Mouse (Mus musculus) MEL (cell line): ENCODE data around the gene H2-T22. TPM values are rescaled to one million over a fixed set of nuclear protein-coding genes. Genes with fewer than 3 reads are reported as not detected.
"Not testable (repeated sequence)": the region's sequence is repeated elsewhere in the genome, so short reads cannot be mapped to it uniquely, and the experiment has no call there.

Source experiments
- DNase-seq: peaks from one replicate; pipeline ENCODE4 v3.0.0; 2011; ENCODE audit warnings: low read depth, low spot score
- H3K27ac ChIP-seq: 2 replicates; pipeline ENCODE4 v1.5.1; 2012; ENCODE audit warnings: low read depth, mild to moderate bottlenecking, control low read depth, low read length, moderate library complexity; ENCODE audit not compliant: control insufficient read depth
- H3K27me3 ChIP-seq, 2 experiments: fragments of 150-350 bp in 1 of 2; sonication (generic) in 1 of 2; 2 replicates each; pipeline ENCODE4 v1.6.1; 2012; ENCODE audit warnings: low read length in 2 of 2, mild to moderate bottlenecking in 2 of 2, improper control_type of control experiment in 1 of 2, moderate library complexity in 1 of 2; ENCODE audit not compliant: insufficient read depth in 2 of 2, control insufficient read depth in 1 of 2
- H3K36me3 ChIP-seq, 2 experiments: 2 replicates each; pipeline ENCODE4 v1.6.1; 2012 to 2014; ENCODE audit warnings: low read length in 2 of 2, improper control_type of control experiment in 1 of 2, inconsistent platforms in 1 of 2, mild to moderate bottlenecking in 1 of 2; ENCODE audit not compliant: insufficient read depth in 2 of 2, control insufficient read depth in 1 of 2
- H3K4me1 ChIP-seq, 2 experiments: fragments of 150-350 bp in 1 of 2; sonication (generic) in 1 of 2; 2 replicates each; pipeline ENCODE4 v1.6.1; 2012; ENCODE audit warnings: low read length in 2 of 2, improper control_type of control experiment in 1 of 2, mild to moderate bottlenecking in 1 of 2; ENCODE audit not compliant: insufficient read depth in 2 of 2, control insufficient read depth in 1 of 2
- H3K4me3 ChIP-seq, 2 experiments: fragments of 150-350 bp in 1 of 2; sonication (generic) in 1 of 2; 2 replicates each; pipeline ENCODE4 v1.5.1; 2012; ENCODE audit warnings: low read depth in 2 of 2, low read length in 2 of 2, mild to moderate bottlenecking in 2 of 2, moderate library complexity in 2 of 2, control low read depth in 1 of 2, improper control_type of control experiment in 1 of 2; ENCODE audit not compliant: control insufficient read depth in 1 of 2, insufficient read depth in 1 of 2
- H3K79me2 ChIP-seq: 2 replicates; pipeline ENCODE4 v1.6.1; 2012; ENCODE audit warnings: mild to moderate bottlenecking, low read length, moderate library complexity; ENCODE audit not compliant: control insufficient read depth, poor library complexity, insufficient read depth
- H3K9ac ChIP-seq: 2 replicates; pipeline ENCODE4 v1.6.1; 2012; ENCODE audit warnings: low read depth, mild to moderate bottlenecking, control low read depth, low read length, moderate library complexity; ENCODE audit not compliant: control insufficient read depth, poor library complexity, severe bottlenecking
- H3K9me3 ChIP-seq: fragments of 150-350 bp; sonication (generic); replicated peaks from 2 replicates; pipeline ENCODE4 v1.6.1; 2012; ENCODE audit warnings: mild to moderate bottlenecking, low read length, improper control_type of control experiment, moderate library complexity; ENCODE audit not compliant: insufficient read depth
- CHD2 ChIP-seq: IDR thresholded peaks from 2 replicates; pipeline ENCODE4 v1.6.1; 2011; ENCODE audit warnings: low read length, improper control_type of control experiment
- CTCF ChIP-seq, 3 experiments: IDR thresholded peaks in 2 of 3; conservative IDR thresholded peaks in 1 of 3; 2 replicates each; pipeline ENCODE4 v1.5.1; 2011 to 2012; ENCODE audit warnings: low read length in 3 of 3, low read depth in 2 of 3, mild to moderate bottlenecking in 2 of 3, improper control_type of control experiment in 1 of 3, inconsistent platforms in 1 of 3, mixed read lengths in 1 of 3, moderate library complexity in 1 of 3; ENCODE audit not compliant: control insufficient read depth in 1 of 3, insufficient read depth in 1 of 3, poor library complexity in 1 of 3, severe bottlenecking in 1 of 3
- ELF1 ChIP-seq: IDR thresholded peaks from 2 replicates; pipeline ENCODE4 v1.6.1; 2014; ENCODE audit warnings: low read depth, mild to moderate bottlenecking, inconsistent platforms, low read length, improper control_type of control experiment, moderate library complexity
- ETS1 ChIP-seq: IDR thresholded peaks from 2 replicates; pipeline ENCODE4 v1.6.1; 2012; ENCODE audit warnings: low read depth, mild to moderate bottlenecking, inconsistent platforms, low read length, improper control_type of control experiment, moderate library complexity
- HCFC1 ChIP-seq: IDR thresholded peaks from 2 replicates; pipeline ENCODE4 v1.6.1; 2012; ENCODE audit warnings: low read depth, mild to moderate bottlenecking, inconsistent platforms, low read length, improper control_type of control experiment, moderate library complexity
- MAX ChIP-seq: IDR thresholded peaks from 2 replicates; pipeline ENCODE4 v1.6.1; 2011; ENCODE audit warnings: low read length, improper control_type of control experiment
- MAZ ChIP-seq: IDR thresholded peaks from 2 replicates; pipeline ENCODE4 v1.6.1; 2012; ENCODE audit warnings: low read depth, mild to moderate bottlenecking, inconsistent platforms, low read length, improper control_type of control experiment
- MXI1 ChIP-seq: IDR thresholded peaks from 2 replicates; pipeline ENCODE4 v1.6.1; 2011; ENCODE audit warnings: mild to moderate bottlenecking, low read depth, low read length, improper control_type of control experiment
- NELFE ChIP-seq: IDR thresholded peaks from 2 replicates; pipeline ENCODE4 v1.6.1; 2011; ENCODE audit warnings: low read depth, low read length, improper control_type of control experiment
- POLR2A ChIP-seq, 2 experiments: IDR thresholded peaks; 2 replicates each; pipeline ENCODE4 v1.6.1; 2011 to 2012; ENCODE audit warnings: low read length in 2 of 2, mild to moderate bottlenecking in 2 of 2, control low read depth in 1 of 2, improper control_type of control experiment in 1 of 2, low read depth in 1 of 2, moderate library complexity in 1 of 2; ENCODE audit not compliant: control insufficient read depth in 1 of 2, insufficient read depth in 1 of 2, poor library complexity in 1 of 2
- POLR2AphosphoS2 ChIP-seq: IDR thresholded peaks from 2 replicates; pipeline ENCODE4 v1.6.1; 2011; ENCODE audit warnings: low read length, improper control_type of control experiment
- RAD21 ChIP-seq: IDR thresholded peaks from 2 replicates; pipeline ENCODE4 v1.6.1; 2011; ENCODE audit warnings: mild to moderate bottlenecking, low read depth, low read length, improper control_type of control experiment
- SIN3A ChIP-seq: IDR thresholded peaks from 2 replicates; pipeline ENCODE4 v1.6.1; 2012; ENCODE audit warnings: low read length, improper control_type of control experiment, inconsistent platforms
- SMC3 ChIP-seq: IDR thresholded peaks from 2 replicates; pipeline ENCODE4 v1.6.1; 2011; ENCODE audit warnings: low read depth, low read length, improper control_type of control experiment
- TBP ChIP-seq: IDR thresholded peaks from 2 replicates; pipeline ENCODE4 v1.8.0; 2011; ENCODE audit warnings: low read depth, low read length, improper control_type of control experiment
- ZC3H11A ChIP-seq: IDR thresholded peaks from 2 replicates; pipeline ENCODE4 v1.6.1; 2012; ENCODE audit warnings: low read depth, mild to moderate bottlenecking, inconsistent platforms, low read length, improper control_type of control experiment
- polyA plus RNA-seq, 2 experiments: library from polyadenylated mRNA; stranded (reverse) in 1 of 2; unstranded in 1 of 2; fragments of >175 nt in 1 of 2; fragments of >200 nt in 1 of 2; gene quantifications; 2 replicates each; pipeline versions ENCODE4 v1.2.1 to v1.2.4; 2012; ENCODE audit warnings: low replicate concordance in 2 of 2, low read depth in 1 of 2; ENCODE audit not compliant: insufficient read length in 2 of 2, insufficient read depth in 1 of 2, missing spikeins in 1 of 2
- total RNA-seq: library from RNA; depleted of rRNA; stranded (reverse); fragments of 300-350 nt; gene quantifications from 2 replicates; pipeline ENCODE4 v1.2.3, GENCODE M21; 2012

The H2-T22 gene
- total and polyA plus RNA-seq, 3 experiments: 22.5 to 45.5 TPM; not detected in 1

DNA sequence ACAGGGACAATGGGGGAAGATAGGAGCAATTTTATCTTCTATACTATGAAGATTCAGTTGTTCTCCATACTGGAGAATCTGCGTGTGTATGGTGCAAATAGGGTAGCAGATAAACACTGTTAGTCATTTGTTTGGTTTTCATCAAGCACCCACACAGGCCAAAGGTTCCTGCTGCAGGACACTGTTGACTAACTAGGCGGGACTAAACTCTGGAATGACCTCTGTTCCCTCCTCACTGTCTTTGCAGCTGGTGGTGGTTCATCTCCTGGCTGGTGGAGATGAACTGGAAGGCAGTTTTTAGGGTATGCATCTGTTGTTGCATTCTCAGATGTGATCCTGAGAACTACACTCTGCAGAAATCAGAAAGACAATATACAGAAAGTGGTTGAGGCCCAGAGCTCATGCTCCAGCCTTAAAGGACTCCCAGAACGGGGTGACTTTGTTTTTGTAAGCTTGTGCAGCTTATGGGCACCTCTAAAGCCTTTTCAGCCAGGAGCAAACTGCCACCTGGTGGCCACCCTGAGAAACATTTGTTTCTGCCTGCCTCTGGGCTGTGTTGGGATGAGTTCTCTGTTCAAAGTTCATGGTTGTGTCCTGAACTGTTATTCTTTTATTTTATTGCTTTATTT lies 7.4 kb downstream of the H2-T22 start:
- DNase-seq: peak; percentile 81
- Histone ChIP-seq H3K79me2 (peaks cover 10% of the 10 kb centered on the region), H3K4me1 (peaks cover 2 to 11% of the 10 kb centered on the region in 2 experiments; a peak in 3 of 4 replicates)
- H3K9me3 ChIP-seq, H3K27me3 ChIP-seq, H3K4me3 ChIP-seq, H3K36me3 ChIP-seq, H3K9ac ChIP-seq, H3K27ac ChIP-seq: not testable (repeated sequence)
- TF ChIP-seq CTCF (IDR thresholded peaks at IDR 0.05 in 2 of 3, conservative IDR thresholded peaks at IDR 0.05 in 1 of 3; ENCODE audit: control insufficient read depth in 1 of 3, insufficient read depth in 1 of 3, low read depth in 2 of 3, low read length in 3 of 3, poor library complexity in 1 of 3, severe bottlenecking in 1 of 3) (peak; percentile 52 to 55 (median 52)), MXI1 (0 out of 2 replicates have a peak, but pooled peaks have one; percentile 32), ZC3H11A (peak; percentile 47; the same call in 1 of the 2 replicates), SIN3A (peak; percentile 56; the same call in 1 of the 2 replicates), SMC3 (peak; percentile 71), HCFC1 (0 out of 2 replicates have a peak, but pooled peaks have one; percentile 16), RAD21 (peak; percentile 58)
- TF ChIP-seq, all 39 proteins: peak for 7; not testable (repeated sequence) for 32

DNA sequence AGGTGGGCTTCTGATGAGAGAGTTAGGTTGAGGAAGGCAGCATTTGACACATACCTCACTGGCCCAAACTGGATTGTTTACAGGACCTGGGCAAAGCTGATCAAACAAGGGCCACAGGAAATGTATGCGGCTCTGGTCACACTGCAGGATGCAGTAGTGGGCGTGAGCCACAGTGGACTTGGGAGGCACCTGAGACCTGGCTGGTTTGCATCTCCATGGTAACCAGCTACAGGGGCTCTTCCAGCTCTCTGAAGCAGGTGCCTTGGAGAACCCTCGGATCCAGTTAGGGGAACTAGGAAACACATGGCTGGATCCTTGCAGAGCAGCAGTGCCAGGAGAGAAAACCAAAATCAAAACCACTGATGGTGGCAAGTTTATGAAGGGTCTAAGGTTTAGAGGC lies 8.0 kb downstream of the H2-T22 start:
- Histone ChIP-seq H3K79me2 (peaks cover 11% of the 10 kb centered on the region), H3K4me1 (peaks cover 2 to 13% of the 10 kb centered on the region in 2 experiments; a peak in 3 of 4 replicates)
- not testable (repeated sequence) for H3K9me3 ChIP-seq, H3K27me3 ChIP-seq, DNase-seq, H3K4me3 ChIP-seq, H3K9ac ChIP-seq, H3K27ac ChIP-seq, H3K36me3 ChIP-seq

GRCm38 (mm10) chr17:36032351-36032875 lies 10.1 kb downstream of the H2-T22 start, which contains the start of gene H2-T23:
Gene H2-T23 (minus strand): TSS chr17:36032855.
- DNase-seq: peak; percentile 92
- Histone ChIP-seq H3K4me3 (peak within 1 kb of the TSS; percentile 63 to 89), H3K9ac (peak within 1 kb of the TSS; percentile 57), H3K27ac (peak within 1 kb of the TSS; percentile 47), H3K36me3 (peaks cover 2 to 19% of the 10 kb centered on the region in 2 experiments; a peak in 3 of 4 replicates), H3K4me1 (peaks cover 7 to 24% of the 10 kb centered on the region in 2 experiments; a peak in 3 of 4 replicates), H3K79me2 (peaks cover 19% of the 10 kb centered on the region)
- peak; percentile 54; the same call in 1 of the 2 replicates for TF ChIP-seq TBP
- 0 out of 2 replicates have a peak, but pooled peaks have one; percentile 18 for TF ChIP-seq ELF1
- 0 out of 2 replicates have a peak, but pooled peaks have one; percentile 42 for TF ChIP-seq MAX
- peak; percentile 80 for TF ChIP-seq MXI1
- 0 out of 2 replicates have a peak, but pooled peaks have one; percentile 45 for TF ChIP-seq HCFC1
- peak; percentile 49; the same call in 1 of the 2 replicates for TF ChIP-seq NELFE
- TF ChIP-seq POLR2AphosphoS2: peak; percentile 53
- peak; percentile 89 for TF ChIP-seq CHD2
- TF ChIP-seq ETS1: peak; percentile 41; the same call in 1 of the 2 replicates
- TF ChIP-seq POLR2A (IDR thresholded peaks at IDR 0.05; ENCODE audit: control insufficient read depth in 1 of 2, insufficient read depth in 1 of 2, low read depth in 1 of 2, low read length in 2 of 2, poor library complexity in 1 of 2): peak in 1 of 2 experiments; percentile 57; a peak in 2 of 4 replicates
- TF ChIP-seq SIN3A: peak; percentile 80
- 0 out of 2 replicates have a peak, but pooled peaks have one; percentile 29 for TF ChIP-seq MAZ
- not testable (repeated sequence) for H3K9me3 ChIP-seq, H3K27me3 ChIP-seq
